Mouse (Mus musculus) adipocyte (in vitro differentiated cells): ENCODE results near the gene Chaf1a.

Experiments used
- DNase-seq: peaks from one replicate; pipeline ENCODE4 v3.0.0-alpha.2; 2016; ENCODE audit warnings: low spot score

Gene Chaf1a

GRCm38 (mm10) chr17:56092794-56093193 lies 52.6 kb downstream of the Chaf1a start:
- peak; percentile 67 for DNase-seq

GRCm38 (mm10) chr17:56096883-56097282 lies 56.6 kb downstream of the Chaf1a start:
- no peak for DNase-seq

- no peak for DNase-seq
These were observed 57.9 kb downstream of the Chaf1a start for GRCm38 (mm10) chr17:56098180-56098579.

- DNase-seq, result peak; percentile 80
These were observed 58.7 kb downstream of the Chaf1a start for GRCm38 (mm10) chr17:56098711-56099572.

GRCm38 (mm10) chr17:56100811-56101210 lies 60.6 kb downstream of the Chaf1a start:
- peak; percentile 93 for DNase-seq

- DNase-seq, result no peak
These were observed 61.9 kb downstream of the Chaf1a start for GRCm38 (mm10) chr17:56102158-56102557.

- no peak for DNase-seq
These were observed 62.7 kb downstream of the Chaf1a start for GRCm38 (mm10) chr17:56102927-56103326.

GRCm38 (mm10) chr17:56103465-56104285 lies 63.4 kb downstream of the Chaf1a start:
- DNase-seq, result peak; percentile 92

GRCm38 (mm10) chr17:56104821-56105220 lies 64.6 kb downstream of the Chaf1a start:
- DNase-seq, result peak; percentile 82

- DNase-seq, result peak; percentile 65
These were observed 66.2 kb downstream of the Chaf1a start for GRCm38 (mm10) chr17:56106436-56106835.

GRCm38 (mm10) chr17:56106981-56107380 lies 66.7 kb downstream of the Chaf1a start:
- DNase-seq, result no peak

- peak; percentile 58 for DNase-seq
These were observed 67.5 kb downstream of the Chaf1a start for GRCm38 (mm10) chr17:56107736-56108135.

GRCm38 (mm10) chr17:56108334-56109044 lies 68.2 kb downstream of the Chaf1a start:
- DNase-seq, result peak; percentile 89

GRCm38 (mm10) chr17:56109219-56110051 lies 69.2 kb downstream of the Chaf1a start, which contains the start of gene Plin4:
Gene Plin4, minus strand, starts transcription at chr17:56109803.
- peak; percentile 98 for DNase-seq

- peak; percentile 98 for DNase-seq
These were observed 70.3 kb downstream of the Chaf1a start for GRCm38 (mm10) chr17:56110571-56110970.

GRCm38 (mm10) chr17:56111021-56111420 lies 70.8 kb downstream of the Chaf1a start:
- DNase-seq, result peak; percentile 74

- DNase-seq, result peak; percentile 87
These were observed 71.6 kb downstream of the Chaf1a start for GRCm38 (mm10) chr17:56111864-56112263.

GRCm38 (mm10) chr17:56112743-56113142 lies 72.5 kb downstream of the Chaf1a start:
- no peak for DNase-seq

- DNase-seq, result no peak
These were observed 76.0 kb downstream of the Chaf1a start for GRCm38 (mm10) chr17:56116193-56116592.

- DNase-seq, result no peak
These were observed 77.0 kb downstream of the Chaf1a start, which contains the start of gene Plin5 for GRCm38 (mm10) chr17:56117251-56117710. Gene Plin5, minus strand, starts transcription at chr17:56117596.

- DNase-seq, result no peak
These were observed 79.2 kb downstream of the Chaf1a start for GRCm38 (mm10) chr17:56119431-56119830.
